Mouse (Mus musculus) MEL-GATA-1-ER (cell line): ENCODE results near the gene Odf2l.

Source experiments
- DNase-seq: peaks from one replicate; pipeline ENCODE4 v3.0.0-alpha.2; 2012; ENCODE audit warnings: low read depth; ENCODE audit errors: extremely low read depth

The Odf2l gene

DNA sequence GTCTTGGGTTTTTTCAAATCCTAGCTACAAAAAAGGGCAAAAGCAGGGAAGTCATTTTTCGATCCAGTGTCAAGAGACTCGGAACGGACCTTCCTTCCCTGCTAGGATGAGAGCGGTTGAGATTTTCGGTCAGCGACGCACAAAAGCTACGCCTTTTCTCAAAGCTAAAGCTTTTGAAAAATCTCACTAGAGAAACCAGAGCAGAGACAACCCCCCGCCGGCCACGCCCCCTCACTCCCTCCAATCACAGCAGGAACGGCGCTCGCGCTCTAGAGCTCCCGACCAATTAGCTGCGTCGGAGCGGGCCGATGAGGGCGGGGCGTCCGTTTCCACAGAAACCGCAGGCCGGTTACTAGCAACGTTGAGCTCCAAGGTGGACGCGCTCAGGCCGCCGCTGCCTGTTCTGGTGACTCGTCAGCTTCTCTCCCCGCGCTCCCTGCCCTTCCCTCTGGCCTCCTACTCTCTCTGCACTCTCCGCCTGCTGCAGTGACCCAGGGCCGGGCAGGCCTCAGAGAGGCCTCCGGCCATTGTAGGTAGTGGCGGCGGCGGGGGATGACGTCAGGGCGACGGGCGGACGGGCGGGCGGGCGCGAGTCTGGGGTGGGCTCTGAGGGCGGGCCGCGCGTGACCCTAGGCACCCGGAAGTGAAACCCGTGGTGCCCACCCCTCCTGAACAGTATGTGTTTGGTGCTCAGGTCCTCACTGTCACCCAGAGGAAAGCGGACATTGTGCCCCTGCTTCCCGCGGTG is at the start of gene Odf2l:
Gene Odf2l (plus strand): TSS at position 335 of the 748 bp plus-strand sequence.
- DNase-seq = peak; percentile 95

DNA sequence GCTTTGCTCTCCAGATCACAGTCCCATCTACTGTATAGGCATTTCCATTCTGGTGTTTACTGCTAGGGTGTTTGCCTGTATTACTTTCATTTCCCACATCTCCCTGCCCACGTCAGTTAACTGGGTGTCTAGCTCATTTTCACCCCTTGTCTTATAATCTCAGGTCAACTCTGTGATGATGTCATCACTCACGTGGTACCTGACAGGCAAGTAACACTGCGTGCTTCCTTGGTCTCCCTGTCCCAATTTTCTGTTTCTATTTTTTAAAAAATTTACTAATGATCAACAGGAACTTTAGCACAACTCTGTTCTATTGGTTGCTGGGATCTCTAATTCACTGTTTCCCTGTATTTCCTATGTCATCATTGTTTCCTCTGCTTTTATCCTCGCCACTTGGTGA is 49.4 kb upstream of the Odf2l start:
- DNase-seq = no peak

DNA sequence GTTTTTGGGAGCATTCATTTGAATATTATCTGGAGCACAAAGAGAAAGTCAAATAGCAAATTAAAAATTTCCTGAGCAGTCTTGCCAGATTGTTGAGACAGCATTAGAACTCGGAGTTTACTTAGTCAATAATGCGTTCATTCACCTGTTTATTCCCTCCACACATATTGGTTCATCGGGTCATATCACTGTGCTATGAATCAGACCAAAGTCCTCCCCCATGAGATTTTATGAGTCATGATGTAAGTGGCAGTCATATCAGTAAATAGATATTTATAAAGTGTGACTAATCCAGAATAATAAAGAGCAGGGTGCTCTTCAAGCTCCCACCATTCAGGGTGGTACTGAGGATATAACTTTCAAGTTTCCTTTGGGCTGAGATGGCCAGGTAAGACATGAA is 46.0 kb upstream of the Odf2l start:
- no peak for DNase-seq

DNA sequence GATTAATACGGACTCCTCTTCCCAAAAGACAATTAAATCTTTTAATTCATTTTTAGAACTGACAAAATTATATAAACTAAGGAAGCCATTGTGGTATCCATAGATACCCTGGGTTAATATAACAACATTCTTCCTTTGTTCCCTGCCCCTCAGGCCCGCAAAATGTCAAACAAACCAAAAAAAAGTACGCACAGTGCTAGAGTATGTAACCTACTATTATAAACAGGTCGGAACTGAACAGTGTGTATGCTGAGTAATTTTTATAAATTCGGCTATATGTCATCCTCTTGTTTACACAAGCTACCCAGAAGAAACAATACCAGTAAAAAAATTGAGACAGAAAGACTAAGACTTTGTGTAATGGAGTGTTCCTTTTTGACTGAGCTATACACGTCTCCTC is 40.0 kb upstream of the Odf2l start:
- DNase-seq = no peak

DNA sequence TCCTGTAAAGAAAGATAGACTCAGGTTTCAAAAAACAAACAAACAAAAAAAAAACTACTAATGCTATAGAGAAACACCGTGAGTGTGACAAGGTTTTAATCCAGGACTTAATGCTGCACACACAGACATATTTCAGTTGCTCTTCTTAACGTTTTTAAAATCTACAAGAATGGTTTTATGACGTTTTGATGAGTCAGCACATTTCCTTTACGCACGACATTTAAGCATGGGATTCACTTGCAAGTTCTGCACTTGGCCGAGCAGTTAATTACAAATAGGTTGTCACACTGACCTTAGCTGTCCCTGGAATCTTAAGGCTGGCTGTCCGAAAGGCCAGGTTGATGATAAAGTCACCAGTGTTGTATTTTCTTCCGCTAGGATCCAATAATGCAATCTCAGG is 37.5 kb upstream of the Odf2l start:
- DNase-seq = no peak

DNA sequence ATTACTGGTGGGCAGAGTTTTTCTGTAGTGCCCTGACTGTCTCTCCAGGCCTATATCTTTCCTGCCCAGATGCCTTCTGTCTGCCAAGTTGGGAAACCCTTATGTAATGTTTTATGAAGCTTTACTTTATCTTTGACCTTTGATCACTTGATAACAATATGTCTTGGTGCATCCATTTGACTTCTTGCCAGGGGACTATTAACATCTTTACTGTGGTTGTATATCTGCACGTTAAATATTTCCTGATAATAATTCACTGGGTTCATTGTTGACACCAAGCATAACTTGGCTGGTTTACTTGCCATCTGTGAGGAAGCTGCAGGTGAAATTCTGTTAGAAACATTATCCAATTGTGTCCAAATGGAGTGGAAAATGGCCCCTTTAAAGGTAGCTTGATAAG is 35.3 kb upstream of the Odf2l start:
- DNase-seq = no peak

DNA sequence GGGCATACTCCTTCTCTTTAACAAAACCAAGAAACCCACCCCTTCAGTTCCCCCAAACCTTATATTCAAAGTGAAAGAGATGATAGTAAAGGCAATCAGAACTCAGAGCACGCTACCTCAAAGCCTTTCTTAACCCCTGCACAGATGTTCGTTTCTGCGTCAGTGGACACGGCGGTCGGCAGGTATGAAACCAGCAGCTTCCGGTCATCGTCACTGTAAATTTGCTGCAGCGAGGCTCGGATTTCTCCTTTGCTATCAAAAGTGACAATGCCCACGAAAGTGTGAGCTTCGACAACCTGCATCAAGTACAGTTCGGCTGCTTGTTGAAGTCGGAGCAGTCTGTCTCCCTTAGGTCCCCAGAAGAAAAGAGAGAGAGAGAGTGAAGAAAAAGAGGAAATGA is 32.2 kb upstream of the Odf2l start:
- DNase-seq = no peak

DNA sequence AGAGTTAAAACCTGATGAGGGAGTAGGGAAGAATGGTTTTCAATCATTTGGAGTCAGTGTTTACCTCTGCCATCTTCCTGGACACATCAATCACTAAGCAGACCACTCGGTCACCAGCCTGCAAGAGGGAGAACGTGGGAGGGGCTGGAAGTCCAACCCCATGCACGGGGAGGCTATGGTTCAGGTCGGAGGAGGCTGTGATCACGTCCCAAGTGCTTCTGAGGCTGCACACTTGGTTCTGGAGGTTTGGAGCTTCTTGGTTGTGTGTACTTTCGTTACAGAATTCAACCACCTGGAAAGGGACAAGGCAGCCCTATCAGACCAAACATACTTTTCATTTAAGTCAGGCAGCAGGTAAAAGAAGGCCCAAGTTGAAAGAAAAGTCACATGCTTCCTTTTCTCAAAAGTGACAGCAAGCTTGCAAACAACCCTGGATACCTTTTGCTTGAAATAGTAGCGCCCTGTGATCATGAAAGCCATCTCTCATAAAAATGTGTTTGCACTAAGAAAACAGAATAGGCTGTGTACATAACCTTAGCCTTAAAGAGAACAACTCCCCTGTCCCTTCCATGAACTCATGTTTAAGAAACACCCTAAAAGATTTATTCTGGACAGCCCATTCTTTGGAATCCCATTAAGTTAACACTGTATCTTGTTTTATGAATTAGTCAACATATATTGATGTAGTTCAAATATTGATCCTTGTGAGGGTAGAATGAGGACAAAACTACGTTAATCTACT is 30.4 kb upstream of the Odf2l start:
- DNase-seq = no peak

DNA sequence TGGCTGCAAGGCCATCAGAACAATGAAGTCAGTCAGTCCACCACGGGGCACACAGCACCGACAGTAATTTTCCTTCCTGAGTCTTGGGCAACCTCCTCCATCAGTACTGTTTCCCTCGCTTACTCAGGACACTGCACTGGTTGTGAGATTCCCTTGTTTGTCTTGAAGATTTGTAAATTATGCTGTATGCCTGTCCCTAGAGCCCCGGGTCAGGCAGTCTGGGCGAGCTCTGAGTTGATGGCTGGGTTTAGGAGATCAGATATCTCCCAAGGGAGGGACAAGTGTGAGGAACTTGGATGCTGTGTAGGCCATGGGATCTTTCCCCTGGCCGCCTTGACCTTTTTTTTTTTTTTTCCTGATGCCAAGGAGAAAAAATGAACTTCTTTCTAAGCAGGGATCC is 19.1 kb upstream of the Odf2l start, which contains the start of gene Clca2:
Gene Clca2 (minus strand): TSS at position 153 of the 400 bp plus-strand sequence.
- DNase-seq = no peak

DNA sequence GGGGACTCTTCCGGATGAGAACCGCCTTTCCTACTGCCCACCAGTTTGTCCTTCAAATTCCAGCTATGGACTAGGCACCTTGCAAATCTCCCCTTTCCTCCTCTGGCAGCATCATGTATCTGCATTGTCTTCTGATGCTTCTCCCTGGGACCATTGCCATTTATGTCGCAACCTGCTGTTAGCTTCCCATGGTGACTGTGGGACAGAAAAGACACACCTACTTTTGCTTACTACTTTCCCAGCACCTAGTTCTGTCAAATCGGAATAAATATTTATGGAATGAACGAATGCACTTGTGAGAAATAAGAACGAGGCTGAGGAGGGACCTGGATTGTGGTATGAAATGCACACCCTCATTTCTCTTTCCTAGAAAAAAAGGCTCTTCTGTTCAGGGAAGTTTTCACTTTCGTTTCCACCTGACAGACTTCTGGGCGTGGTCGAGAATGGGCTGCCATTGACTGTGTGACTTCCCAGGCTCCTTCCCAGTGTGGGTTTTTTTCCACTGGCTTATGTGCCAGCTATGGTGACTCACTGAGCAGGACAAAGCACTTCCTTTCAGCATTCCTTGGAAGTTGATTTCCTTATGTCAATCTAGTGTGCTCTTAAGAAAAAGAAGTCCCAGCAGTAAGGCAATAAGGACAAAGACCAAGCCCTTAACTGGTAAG is 16.4 kb upstream of the Odf2l start:
- no peak for DNase-seq

DNA sequence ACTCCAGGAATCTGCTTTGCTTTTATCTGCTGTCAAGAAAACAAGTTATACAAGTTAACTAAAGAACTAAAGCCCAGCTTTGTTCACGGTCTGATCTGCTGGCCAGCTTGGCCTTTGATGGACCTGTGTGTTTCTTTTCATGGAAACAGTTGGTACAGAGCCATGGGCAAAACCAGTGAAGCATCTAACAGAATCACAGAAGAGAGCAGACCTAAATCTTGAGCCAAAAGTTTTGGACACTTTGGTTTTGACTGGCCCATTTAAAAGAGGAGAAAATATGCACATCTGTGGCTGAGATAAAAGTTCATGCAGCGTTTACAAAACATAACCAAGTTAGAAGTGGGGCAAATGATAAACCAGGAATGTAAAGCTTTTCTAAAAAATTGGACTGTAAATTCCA is 15.1 kb upstream of the Odf2l start:
- DNase-seq = no peak

DNA sequence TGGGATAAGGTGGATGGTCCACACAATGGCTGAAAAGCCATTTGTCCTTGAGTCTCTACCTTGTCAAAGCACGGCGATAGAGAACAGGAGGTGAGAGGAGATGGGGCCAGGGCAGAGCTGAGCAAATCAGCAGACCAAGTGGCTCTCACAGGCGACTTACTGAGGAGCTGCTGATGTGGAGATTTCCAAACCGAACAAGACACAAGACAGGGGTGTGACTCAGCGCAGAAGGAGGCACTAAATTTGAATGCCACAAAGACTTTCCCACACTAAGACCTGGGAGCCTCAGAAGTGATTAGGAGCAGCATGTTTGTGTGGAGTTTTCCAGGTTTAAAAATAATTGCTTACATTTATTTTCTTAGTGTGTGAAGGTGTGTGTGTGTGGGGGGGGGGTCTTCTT is 14.6 kb upstream of the Odf2l start:
- no peak for DNase-seq

DNA sequence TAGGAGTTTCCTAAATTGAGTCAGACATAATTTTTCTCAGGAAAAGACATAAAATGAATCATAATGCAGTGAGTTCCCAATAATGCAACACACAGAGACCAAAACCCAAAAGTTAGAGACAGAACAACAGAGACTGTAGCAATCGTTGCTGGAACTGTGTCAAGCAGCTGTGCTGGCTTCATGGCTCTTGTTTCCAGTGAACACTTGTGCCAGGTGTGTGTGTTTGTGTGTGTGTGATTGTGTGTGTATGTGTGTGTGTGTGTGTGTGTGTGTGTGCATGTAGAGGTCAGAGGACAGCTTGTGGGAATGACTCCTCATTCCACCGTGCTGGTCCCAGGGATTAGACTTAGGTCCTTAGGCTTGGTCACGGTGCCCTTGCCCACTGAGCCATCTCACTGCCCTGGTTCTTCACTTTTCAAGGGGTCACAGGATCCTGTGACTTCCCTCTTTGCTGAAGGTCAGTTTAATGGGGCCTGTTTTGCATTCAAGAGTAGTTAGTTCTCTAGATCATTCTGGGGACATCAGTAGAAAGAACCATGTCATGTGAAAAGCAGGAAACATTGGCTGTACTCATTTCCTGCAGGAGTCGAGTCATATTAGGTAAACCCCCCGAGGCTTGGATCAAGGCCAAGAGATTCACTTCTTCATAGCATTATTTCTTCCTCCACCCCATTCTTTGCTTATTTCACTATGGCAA is 13.2 kb upstream of the Odf2l start:
- no peak for DNase-seq

DNA sequence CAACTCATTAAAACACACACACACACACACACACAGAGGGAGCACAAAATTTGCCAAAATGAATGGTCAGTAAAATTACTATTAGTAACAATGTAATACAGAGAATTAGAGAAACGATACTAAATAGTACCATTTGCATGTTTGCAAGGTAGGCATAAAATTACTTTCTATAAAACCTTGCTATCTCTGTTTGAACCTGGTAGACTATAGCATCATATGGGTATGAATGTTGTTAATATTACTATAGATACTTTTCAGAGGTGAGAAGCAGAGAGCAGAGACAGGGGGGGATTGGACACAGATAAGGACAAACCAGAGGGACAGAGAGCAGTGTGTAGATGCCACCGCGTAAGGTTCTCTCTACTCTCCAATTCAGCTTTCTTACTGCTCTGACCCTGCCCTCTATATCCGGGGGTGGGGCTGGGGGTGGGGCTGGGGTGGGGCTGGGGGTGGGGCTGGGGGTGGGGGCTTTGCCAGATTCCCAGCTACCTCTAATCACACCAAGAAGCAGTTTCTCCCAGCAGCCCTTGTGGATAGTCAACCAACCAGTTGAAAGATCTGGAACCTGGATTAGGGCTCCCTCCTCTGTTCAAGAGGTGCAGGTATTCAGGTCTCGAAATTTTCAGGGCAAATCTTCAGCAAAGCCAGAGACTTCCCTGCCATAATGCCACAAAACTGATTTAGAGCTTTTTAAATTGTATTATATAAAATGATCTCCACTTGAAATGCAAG is 12.4 kb upstream of the Odf2l start:
- DNase-seq = no peak

DNA sequence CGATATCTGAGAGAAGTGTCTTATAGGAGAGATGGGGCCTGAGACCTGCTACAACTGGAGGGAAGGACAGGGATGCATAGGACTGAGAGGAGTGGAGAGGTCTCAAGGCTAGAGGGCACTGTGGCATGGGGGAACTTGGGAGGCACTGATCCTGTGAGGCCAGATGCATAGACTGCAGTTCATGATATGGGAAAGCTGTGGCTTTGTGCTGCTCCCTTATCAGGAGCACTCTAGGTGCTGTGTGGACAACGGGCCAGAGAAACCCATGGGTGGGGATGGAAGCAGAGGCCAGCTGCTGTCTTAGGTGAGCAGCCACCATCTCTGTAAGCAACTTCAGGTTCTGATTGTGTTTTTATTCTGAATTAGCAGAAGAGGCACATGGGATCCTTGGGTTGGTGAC is 3.2 kb upstream of the Odf2l start:
- DNase-seq = peak; percentile 25

DNA sequence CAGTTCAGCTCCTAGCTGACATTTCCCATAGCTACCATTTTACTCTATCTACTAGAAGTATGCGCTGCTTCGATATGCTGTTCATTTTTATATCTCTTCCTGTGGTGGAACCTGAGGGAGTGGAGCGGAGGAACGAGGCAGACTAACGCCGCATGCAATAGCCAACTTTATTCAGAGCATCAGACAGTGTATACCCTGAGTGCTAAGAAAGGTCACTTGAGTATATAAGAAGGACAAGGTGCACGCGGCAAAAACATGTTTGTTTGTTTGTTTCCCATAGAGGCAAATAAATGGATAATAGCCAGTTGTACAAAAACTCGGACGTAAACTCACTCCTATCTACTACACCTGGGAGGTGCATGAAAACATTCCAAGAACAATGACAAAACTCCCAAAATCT is 751 bp upstream of the Odf2l start:
- DNase-seq = peak; percentile 39

DNA sequence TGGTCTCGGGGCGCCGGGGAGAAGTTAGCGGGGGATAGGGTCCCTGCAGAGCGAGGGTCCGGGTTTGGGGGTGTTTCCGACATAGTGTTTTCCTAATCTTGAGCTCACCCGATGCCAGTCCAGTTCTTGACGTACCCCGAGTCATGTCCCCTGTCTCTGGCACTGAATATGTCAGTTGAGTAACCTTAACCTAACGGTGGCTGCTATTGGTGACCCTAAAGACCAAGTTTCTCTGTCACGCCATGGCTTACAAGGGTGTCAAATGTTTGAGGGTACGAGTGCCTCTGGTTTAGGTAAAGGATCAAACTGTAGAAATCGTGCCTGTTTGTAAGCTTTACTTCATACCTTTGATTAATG is 592 bp downstream of the Odf2l start:
- DNase-seq = no peak

DNA sequence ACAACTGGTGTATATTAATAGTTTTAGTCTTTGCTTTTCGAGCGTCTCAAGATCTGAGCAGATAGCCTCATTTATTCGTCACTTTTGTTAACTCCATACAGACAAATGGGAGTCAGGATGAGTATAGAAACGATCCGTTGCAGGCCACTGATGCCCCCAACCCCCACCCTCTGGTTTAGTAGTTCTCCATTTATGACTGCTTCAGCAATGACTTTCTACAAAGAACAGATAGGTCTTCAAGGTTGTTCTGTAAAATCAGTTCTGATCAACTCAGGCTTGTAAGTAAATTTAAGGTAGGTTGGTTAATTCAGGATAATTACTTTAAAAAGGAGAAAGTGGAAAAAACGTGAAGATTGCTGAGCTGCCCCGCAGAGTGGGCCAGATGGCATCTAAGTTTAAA is 1.0 kb downstream of the Odf2l start:
- no peak for DNase-seq

DNA sequence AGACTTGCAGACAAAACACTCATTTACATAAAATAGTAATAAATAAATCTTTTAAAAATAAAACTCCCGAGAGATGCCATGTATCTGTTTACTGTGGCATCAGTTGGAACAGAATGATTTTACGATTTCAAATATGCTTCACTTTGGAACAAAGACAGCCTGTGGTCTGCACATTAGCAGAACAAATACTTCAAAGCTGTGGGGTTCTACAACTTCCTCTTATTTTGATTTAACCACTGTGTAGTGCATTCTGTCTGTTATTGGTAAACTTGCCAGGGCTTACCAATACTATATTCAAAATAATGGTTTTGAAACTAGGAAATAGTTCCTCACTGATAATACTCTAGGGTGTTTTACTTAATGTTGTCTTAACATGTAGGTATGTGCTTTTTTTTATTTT is 8.2 kb downstream of the Odf2l start:
- no peak for DNase-seq

DNA sequence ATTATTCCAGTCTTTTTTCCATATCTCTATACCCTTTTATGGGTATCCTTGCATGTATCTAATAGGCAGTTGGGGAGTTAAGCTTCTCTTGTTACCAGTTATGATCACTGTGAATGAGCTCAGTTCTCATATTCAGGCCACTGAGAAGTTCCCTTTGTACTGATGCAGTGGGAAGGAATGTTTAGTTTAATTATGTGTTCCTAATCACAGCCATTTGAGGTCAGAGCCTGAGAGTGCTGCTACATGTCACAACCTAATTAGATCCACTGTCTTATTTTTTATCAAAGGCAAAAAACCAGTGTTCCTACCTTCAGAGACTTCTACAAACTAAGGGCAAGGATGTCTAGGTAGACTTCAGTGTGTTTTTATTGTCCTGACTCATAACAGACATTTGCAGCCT is 11.0 kb downstream of the Odf2l start:
- DNase-seq = no peak

DNA sequence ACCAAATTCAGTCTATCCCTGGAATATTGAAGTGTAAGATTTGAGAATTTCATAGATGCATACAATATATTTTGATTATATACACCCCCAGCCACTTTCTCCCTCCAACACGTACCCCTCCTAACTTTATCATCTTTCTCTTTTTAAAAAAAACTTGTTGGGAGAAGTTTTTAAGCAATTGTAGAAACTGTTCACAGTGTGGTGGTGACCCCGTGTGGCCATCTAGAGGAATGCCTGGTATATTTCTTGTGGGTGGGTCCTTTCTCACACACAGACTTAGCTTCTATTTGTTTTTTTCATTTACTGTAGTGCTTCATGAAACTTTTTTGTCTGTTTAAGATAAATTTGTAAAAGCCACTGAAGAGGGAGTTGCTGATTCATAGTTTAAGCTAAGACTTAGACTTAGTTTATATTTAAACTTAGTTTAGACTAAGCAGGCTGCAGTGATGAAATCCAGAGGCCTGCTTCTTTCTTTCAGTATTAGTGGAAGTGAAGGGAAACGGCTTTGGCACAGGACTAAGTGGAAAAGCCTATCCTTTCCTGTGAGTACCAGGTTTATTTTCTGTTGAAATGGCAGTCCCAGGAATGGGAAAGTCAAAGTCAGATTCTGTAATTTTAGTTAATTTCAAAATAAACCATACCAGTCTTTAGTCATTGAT is 13.0 kb downstream of the Odf2l start:
- peak; percentile 57 for DNase-seq
